Mouse (Mus musculus): Measurements from ENCODE around the gene Stk32b. TPM values are rescaled to one million over a fixed set of nuclear protein-coding genes. Genes with fewer than 3 reads are reported as not detected.

Gene Stk32b
- 1.6 and 2.1 TPM in 2 replicates for polyA plus RNA-seq (2016; fragmentation: Nextera tagmentation; extraction: Ambion mirVana)

DNA sequence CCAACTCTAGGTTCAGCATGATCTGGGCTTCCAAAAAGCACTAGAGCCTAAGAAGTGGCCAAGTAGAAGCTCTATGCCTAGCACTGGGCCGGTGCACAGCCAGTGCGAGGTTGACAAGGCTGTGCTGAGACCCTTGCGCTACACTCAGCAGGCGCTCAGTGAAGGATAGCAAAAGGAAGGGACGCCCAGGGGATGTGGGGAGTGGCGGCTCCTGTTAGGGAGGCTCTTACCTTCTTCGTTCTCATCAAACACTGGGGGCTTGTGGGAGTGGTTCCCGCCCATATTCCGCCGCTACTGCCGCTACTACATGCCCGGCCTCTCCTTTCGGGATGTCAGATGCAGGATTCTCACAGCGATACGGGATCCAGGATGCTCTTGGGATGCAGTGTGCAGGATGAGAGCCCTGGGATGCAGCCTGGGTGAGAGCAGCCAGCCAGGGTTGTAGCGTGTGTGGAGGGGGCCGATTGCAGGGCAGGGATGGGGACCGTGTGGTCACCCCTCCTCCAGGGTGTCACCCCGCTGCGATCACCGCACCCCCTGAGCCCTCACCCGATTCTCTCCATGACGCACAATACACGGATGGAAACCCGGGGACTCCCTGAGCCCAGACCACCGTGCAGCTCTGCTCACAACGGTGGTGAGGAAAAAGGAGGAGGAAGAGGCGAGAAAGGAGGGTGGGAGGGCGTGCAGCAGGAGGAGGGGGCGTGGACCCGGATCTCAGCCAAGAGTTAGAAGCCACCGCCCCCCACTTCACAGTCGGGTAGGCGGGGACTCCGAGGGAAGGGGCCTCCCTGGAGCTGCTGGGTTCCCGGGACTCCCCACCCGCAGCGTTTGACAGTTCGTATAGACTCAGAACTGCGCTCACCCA is at the start of gene Stk32b:
TSS of gene Stk32b (minus strand) at position 667 of the 868 bp plus-strand sequence.
- no peaks in the 10 kb centered on the region for H3K36me3 ChIP-seq
- peak within 1 kb of the TSS; percentile 48 for H3K4me3 ChIP-seq
- peaks cover 4% of the 10 kb centered on the region; the same call in 1 of the 2 replicates for H3K4me1 ChIP-seq
- peak within 1 kb of the TSS; percentile 34 for H3K9ac ChIP-seq
- H3K9me3 ChIP-seq = no peaks in the 10 kb centered on the region
- H3K27me3 ChIP-seq = peaks cover 29% of the 10 kb centered on the region
- H3K27ac ChIP-seq = no peak within 1 kb of the TSS
- ATAC-seq (ENCODE audit: insufficient number of reproducible peaks, insufficient read depth, low FRiP score, low TSS enrichment) = peak; percentile 78
- peak within 1 kb of the TSS; percentile 88 for H3K4me2 ChIP-seq (replicated peaks)
- WGBS = under 1% methylated on average over 40 of the region's 40 CpGs

DNA sequence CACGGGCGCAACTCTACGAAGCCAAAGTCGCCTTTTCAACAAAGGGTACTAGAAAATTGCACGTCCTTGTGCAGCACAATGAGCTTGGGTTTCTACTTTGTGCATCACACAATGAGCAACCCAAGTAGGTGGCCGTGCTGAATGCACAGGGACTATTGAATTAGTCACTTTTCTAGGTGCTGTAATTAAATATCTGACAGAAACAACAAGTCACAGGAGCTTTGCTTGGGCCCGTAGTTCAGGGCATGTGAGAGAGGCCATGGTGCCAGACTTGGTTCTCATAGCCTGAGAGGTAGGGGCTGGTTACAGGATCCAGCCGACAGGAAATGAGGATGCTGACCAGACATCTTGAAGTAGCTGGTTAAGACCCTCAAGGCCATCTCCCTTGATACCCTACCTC is 48.9 kb upstream of the Stk32b start:
- H3K4me1 ChIP-seq = peaks cover 20% of the 10 kb centered on the region; the same call in 1 of the 2 replicates

DNA sequence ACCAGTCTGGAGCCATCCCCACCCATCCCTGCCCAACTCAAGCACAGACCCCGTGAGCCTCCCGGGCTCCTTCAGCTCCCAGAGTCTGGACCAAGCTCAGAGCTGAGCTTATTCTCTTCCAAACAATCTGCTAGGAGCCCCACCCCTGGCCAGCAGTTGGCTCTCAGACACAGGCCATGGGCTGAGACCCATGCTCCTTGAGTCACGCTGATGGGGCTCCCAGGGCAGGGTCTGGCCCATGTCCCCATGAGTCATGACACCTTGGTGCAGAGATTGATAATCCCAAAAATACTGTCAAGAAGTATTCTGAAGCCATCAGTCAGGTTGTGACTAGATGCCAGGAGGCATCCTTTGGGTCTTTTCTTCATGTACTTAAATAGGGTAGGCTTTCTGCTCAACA is 45.1 kb upstream of the Stk32b start:
- H3K27me3 ChIP-seq = no peaks in the 10 kb centered on the region
- 89% methylated on average over 3 of the region's 3 CpGs for WGBS
- ATAC-seq (ENCODE audit: insufficient number of reproducible peaks, insufficient read depth, low FRiP score, low TSS enrichment) = no peak

More for the DNA sequence above, 48.9 kb upstream of the Stk32b start:
- H3K27ac ChIP-seq = no peak overlapping the region
- H3K9ac ChIP-seq = no peak overlapping the region
- 0 out of 2 replicates have a peak, but pooled peaks cover 5% of the 10 kb centered on the region for H3K9me3 ChIP-seq
- H3K4me3 ChIP-seq = no peak overlapping the region
- 64% methylated on average over 8 of the region's 8 CpGs for WGBS
- no peak for ATAC-seq (ENCODE audit: insufficient number of reproducible peaks, insufficient read depth, low FRiP score, low TSS enrichment)
- H3K4me2 ChIP-seq (replicated peaks) = no peak overlapping the region
- no peaks in the 10 kb centered on the region for H3K36me3 ChIP-seq
- peaks cover 4% of the 10 kb centered on the region; the same call in 1 of the 2 replicates for H3K27me3 ChIP-seq

DNA sequence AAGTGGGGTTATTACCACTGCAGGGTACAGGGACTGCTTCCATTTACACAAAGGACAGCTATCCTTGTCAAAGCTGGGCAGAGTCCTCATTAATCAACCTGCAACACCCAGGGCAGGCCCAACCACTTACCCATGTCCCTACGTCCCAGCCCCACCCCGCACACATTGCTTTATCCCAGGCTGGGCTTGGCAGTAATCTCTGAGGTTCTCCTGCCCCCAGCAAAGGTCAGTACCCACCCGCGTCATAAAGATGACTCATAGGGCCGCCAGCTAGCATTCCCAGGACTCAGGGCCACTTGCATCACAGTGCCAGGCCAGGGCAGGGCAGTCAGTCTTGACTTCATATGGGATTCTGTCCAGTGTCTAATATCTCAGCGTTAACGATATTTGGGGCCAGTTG is 36.4 kb upstream of the Stk32b start:
- no peak overlapping the region for H3K4me2 ChIP-seq (replicated peaks)
- H3K27ac ChIP-seq = no peak overlapping the region
- 0 out of 2 replicates have a peak, but pooled peaks cover 3% of the 10 kb centered on the region for H3K4me1 ChIP-seq
- no peaks in the 10 kb centered on the region for H3K36me3 ChIP-seq
- H3K27me3 ChIP-seq = no peaks in the 10 kb centered on the region
- ATAC-seq (ENCODE audit: insufficient number of reproducible peaks, insufficient read depth, low FRiP score, low TSS enrichment) = no peak
- H3K4me3 ChIP-seq = no peak overlapping the region
- 84% methylated on average over 7 of the region's 7 CpGs for WGBS
- no peaks in the 10 kb centered on the region for H3K9me3 ChIP-seq
- H3K9ac ChIP-seq = no peak overlapping the region

More for the DNA sequence above, 45.1 kb upstream of the Stk32b start:
- H3K4me3 ChIP-seq = no peak overlapping the region
- peaks cover 3% of the 10 kb centered on the region; the same call in 1 of the 2 replicates for H3K4me1 ChIP-seq
- H3K9ac ChIP-seq = no peak overlapping the region
- H3K4me2 ChIP-seq (replicated peaks) = no peak overlapping the region
- 0 out of 2 replicates have a peak, but pooled peaks cover 5% of the 10 kb centered on the region for H3K9me3 ChIP-seq
- no peak overlapping the region for H3K27ac ChIP-seq
- H3K36me3 ChIP-seq = no peaks in the 10 kb centered on the region

DNA sequence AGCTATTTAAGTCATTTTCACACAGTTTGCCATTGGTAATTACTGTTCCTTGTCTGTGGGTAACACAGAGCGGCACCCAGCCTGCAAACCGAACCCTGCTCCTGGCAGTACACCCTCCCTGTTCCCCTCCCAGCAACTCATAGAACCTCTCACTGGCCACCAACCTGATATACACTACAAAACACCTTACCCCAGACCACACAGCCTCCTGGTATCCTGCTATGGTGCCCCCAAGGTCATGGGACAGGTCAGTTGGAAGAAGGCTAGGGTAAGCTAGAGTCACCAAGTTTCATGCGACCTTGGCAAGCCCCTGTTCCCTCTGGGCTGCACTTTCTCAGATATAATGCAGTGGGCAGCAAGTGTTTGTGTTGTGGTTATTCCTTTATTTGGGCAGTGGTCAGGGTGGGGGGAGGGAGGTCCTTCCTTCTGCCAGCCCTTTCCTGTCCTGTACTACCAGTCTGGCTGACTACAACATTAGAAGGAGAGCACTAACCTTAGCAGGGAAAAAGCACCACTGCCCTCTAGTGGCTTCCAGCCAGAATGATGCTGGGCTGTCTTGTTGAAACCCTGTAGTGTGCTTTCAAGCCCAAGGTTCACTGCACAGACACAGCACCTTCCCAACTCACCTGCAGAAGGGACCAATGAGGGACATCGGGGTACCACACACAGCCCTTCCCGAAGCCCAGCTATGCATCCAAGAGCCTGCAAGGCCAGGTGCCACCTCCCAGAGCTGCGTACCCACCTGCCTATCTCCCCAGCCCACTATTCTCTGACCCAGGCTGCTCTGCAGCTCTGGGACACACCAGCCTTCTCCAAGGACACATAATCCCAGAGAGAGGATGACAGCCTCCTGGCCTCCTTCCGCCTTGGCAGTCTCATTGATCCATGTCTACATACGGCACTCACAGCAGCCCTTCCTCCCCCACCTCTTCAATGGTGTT is 35.3 kb upstream of the Stk32b start:
- Histone ChIP-seq H3K4me3 (no peak overlapping the region), H3K27me3 (no peaks in the 10 kb centered on the region), H3K9me3 (no peaks in the 10 kb centered on the region), H3K27ac (no peak overlapping the region), H3K9ac (no peak overlapping the region), H3K36me3 (no peaks in the 10 kb centered on the region), H3K4me2 (replicated peaks) (no peak overlapping the region), H3K4me1 (0 out of 2 replicates have a peak, but pooled peaks cover 3% of the 10 kb centered on the region)
- peak; percentile 57; the same call in 1 of the 2 replicates for ATAC-seq (ENCODE audit: insufficient number of reproducible peaks, insufficient read depth, low FRiP score, low TSS enrichment)
- WGBS = 62% methylated on average over 8 of the region's 8 CpGs

DNA sequence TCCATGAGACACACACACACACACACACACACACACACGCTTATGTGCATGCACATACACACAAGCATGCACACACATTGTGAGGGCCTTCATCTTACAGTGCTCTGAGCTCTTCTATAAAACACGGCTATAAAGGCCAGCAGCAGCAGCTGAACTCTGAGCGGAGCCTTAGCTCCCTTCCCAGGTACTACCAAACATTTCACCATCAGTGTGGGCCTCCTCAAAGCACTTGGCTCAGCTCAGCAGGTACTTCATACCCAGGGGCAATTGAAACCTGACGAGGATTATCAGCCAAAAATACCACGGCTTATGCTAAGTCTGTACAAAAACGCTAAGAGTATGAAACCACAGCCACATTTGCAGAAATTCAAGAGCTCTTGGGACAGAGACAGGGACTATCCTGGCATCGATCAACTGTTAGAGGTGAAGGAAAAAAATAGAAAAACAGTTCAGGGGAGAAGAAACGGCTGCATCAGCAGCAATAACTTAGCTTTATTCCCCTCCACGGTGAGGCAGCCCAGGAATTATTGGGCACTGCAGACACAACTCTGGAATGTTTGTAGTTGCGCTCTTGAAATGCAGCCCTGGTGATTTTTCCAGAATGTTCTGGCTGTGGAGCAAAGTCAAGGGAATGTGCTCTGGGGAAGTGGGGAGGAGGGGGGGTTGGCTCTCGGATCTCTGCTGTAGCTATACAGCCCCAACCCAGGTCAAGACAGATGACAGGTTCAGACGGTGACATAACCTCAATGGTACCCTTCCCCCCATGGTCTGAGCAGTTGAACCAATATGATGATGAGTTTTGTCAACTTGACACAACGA is 27.1 kb upstream of the Stk32b start:
- ATAC-seq (ENCODE audit: insufficient number of reproducible peaks, insufficient read depth, low FRiP score, low TSS enrichment) = no peak
- Histone ChIP-seq H3K27ac (no peak overlapping the region), H3K9ac (no peak overlapping the region), H3K36me3 (no peaks in the 10 kb centered on the region), H3K4me3 (no peak overlapping the region), H3K4me1 (no peaks in the 10 kb centered on the region), H3K4me2 (replicated peaks) (no peak overlapping the region), H3K27me3 (no peaks in the 10 kb centered on the region), H3K9me3 (no peaks in the 10 kb centered on the region)
- WGBS = 70% methylated on average over 13 of the region's 13 CpGs

DNA sequence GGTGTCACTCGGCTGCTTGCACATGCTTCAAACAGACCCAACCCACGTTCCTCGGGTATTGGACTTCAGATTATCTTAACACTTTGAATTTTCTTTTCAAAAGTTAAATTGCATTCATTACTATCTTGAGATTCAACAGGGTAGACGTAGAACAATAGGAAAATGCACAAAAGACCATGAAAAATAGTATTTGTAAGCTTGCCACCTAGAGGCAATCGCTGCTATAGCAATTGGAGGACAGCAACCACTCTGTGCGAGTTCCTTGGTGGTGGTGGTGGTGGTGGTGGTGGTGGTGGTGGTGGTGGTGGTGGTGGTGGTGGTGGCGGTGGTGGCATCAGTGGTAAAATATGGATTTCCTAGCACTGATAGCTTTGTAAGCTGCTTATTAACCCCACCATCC is 19.2 kb upstream of the Stk32b start:
- ATAC-seq (ENCODE audit: insufficient number of reproducible peaks, insufficient read depth, low FRiP score, low TSS enrichment) = no peak
- peaks cover 5% of the 10 kb centered on the region for H3K4me1 ChIP-seq
- WGBS = 64% methylated on average over 7 of the region's 7 CpGs
- H3K4me3 ChIP-seq = no peak overlapping the region
- no peak overlapping the region for H3K4me2 ChIP-seq (replicated peaks)
- 0 out of 2 replicates have a peak, but pooled peaks cover 5% of the 10 kb centered on the region for H3K9me3 ChIP-seq
- no peak overlapping the region for H3K9ac ChIP-seq
- no peak overlapping the region for H3K27ac ChIP-seq
- no peaks in the 10 kb centered on the region for H3K27me3 ChIP-seq
- no peaks in the 10 kb centered on the region for H3K36me3 ChIP-seq

DNA sequence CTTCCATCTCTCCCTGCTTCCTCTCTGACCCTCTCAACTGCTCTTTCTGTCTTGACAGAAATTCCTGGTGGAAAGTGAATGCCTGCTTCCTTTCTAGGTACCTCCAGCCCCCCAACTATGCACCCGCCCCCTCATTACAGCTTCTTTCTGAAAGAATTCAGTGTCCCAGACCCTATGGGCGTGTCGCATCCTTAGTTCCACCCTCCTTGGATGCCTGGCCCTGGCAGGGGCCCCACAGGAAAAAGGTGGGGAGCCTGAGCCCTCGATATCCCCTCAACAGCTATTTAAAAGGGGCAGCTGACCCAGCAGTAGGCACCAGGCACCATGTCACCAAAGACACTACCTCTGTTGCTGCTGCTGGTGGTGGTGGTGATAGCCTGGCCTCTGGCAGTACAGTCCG is 18.3 kb upstream of the Stk32b start, which contains the start of gene Cytl1:
TSS of gene Cytl1 (plus strand) at position 296 of the 400 bp plus-strand sequence.
- Histone ChIP-seq H3K27ac (no peak within 1 kb of the TSS), H3K4me1 (peaks cover 5% of the 10 kb centered on the region), H3K4me2 (replicated peaks) (no peak within 1 kb of the TSS), H3K36me3 (no peaks in the 10 kb centered on the region), H3K9ac (no peak within 1 kb of the TSS), H3K4me3 (no peak within 1 kb of the TSS), H3K9me3 (0 out of 2 replicates have a peak, but pooled peaks cover 5% of the 10 kb centered on the region), H3K27me3 (no peaks in the 10 kb centered on the region)
- 42% methylated on average over 5 of the region's 5 CpGs for WGBS
- no peak for ATAC-seq (ENCODE audit: insufficient number of reproducible peaks, insufficient read depth, low FRiP score, low TSS enrichment)

DNA sequence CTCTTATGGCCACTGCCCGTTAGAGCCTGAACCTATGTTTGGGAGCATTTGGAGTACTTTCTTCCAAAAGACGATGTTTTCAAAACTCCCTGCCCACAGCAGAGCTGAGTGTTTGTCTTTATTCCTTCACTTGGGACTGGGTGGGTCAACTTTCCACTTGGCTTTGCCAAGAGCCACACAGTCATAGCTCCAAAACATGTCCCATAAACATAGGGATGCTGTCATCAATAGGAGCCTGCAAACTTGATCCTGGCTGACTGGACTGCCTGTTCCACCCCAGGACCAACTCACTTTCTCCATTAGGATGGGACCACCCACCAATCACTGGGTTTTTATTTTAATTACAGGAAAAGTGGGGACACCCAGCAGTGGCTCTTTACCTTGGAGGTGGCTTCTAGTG is 13.8 kb upstream of the Stk32b start:
- 87% methylated on average over 2 of the region's 2 CpGs for WGBS
- no peak for ATAC-seq (ENCODE audit: insufficient number of reproducible peaks, insufficient read depth, low FRiP score, low TSS enrichment)
- H3K4me1 ChIP-seq = peaks cover 5% of the 10 kb centered on the region
- H3K27me3 ChIP-seq = no peaks in the 10 kb centered on the region
- H3K36me3 ChIP-seq = no peaks in the 10 kb centered on the region
- H3K9ac ChIP-seq = no peak overlapping the region
- no peak overlapping the region for H3K4me2 ChIP-seq (replicated peaks)
- no peak overlapping the region for H3K27ac ChIP-seq
- no peak overlapping the region for H3K4me3 ChIP-seq
- 0 out of 2 replicates have a peak, but pooled peaks cover 5% of the 10 kb centered on the region for H3K9me3 ChIP-seq

DNA sequence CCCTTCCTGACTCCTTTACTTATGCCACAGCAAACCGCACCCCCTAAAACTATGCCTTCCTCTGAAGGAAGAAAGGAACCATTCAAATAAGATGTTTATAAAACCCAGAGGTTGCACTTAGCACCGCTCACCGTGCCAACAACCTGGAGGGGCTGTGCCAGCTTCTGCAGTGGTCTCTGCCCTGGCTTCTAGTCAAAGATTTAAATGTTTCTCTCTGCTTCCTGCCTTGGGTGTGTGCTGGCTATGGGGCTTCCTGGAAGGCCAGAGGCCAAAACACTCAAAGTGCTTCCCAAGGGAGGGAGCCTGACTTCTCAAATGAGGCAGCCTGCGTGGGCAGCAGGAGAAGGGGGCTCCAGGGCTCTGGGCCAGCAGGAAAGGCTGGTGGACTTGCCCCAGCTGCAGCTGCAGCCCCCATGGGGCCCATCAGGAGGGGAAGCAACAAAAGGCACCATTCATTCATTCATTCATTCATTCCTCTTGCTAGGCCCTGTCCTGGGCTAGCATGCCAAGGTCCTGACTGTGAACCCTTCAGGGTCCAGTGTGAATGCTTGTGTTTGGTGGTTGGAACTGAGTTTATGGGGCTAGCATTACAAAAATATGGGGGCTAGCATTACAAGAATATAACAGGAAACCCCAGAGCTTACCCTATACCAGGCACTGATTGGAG is 8.4 kb upstream of the Stk32b start:
- Histone ChIP-seq H3K36me3 (no peaks in the 10 kb centered on the region), H3K9me3 (no peaks in the 10 kb centered on the region), H3K9ac (no peak overlapping the region), H3K27ac (no peak overlapping the region), H3K4me2 (replicated peaks) (no peak overlapping the region), H3K27me3 (no peaks in the 10 kb centered on the region), H3K4me3 (no peak overlapping the region), H3K4me1 (peaks cover 8% of the 10 kb centered on the region; the same call in 1 of the 2 replicates)
- ATAC-seq (ENCODE audit: insufficient number of reproducible peaks, insufficient read depth, low FRiP score, low TSS enrichment) = no peak
- 52% methylated on average over 4 of the region's 4 CpGs for WGBS
